Mouse (Mus musculus) heart, embryonic 16.5 days (tissue): ENCODE measurements around the gene Olfr371. TPM values are rescaled to one million over a fixed set of nuclear protein-coding genes. Genes with fewer than 3 reads are reported as not detected.

Experiments
- ATAC-seq: fragments of 200-750 bp; cut with Nextera tagmentation; replicated peaks from 2 replicates; pipeline ENCODE4 v1.8.0; 2017; ENCODE audit warnings: moderate number of reproducible peaks; ENCODE audit not compliant: insufficient read depth, low FRiP score; ENCODE audit errors: extremely low read depth
- H3K27ac ChIP-seq: fragments of 300-500 bp; sonication (generic); 2 replicates; pipeline ENCODE4 v1.5.1; 2014; ENCODE audit warnings: mild to moderate bottlenecking, low read length, control low read depth, moderate library complexity
- H3K27me3 ChIP-seq: fragments of 300-500 bp; sonication (generic); 2 replicates; pipeline ENCODE4 v1.6.1; 2014; ENCODE audit warnings: low read length, mixed read lengths; ENCODE audit not compliant: control insufficient read depth, insufficient read depth
- H3K36me3 ChIP-seq: fragments of 300-500 bp; sonication (generic); 2 replicates; pipeline ENCODE4 v1.6.1; 2014; ENCODE audit not compliant: control insufficient read depth, insufficient read depth
- H3K4me1 ChIP-seq: fragments of 300-500 bp; sonication (generic); 2 replicates; pipeline ENCODE4 v1.6.1; 2014; ENCODE audit warnings: low read length, mixed read lengths; ENCODE audit not compliant: control insufficient read depth, insufficient read depth
- H3K4me2 ChIP-seq: fragments of 300-500 bp; sonication (generic); 2 replicates; pipeline ENCODE4 v1.6.1; 2014; ENCODE audit warnings: low read depth, mild to moderate bottlenecking, control low read depth, low read length
- H3K4me3 ChIP-seq: fragments of 300-500 bp; sonication (generic); 2 replicates; pipeline ENCODE4 v1.5.1; 2014; ENCODE audit warnings: mild to moderate bottlenecking, control low read depth, low read length
- H3K9ac ChIP-seq: fragments of 300-500 bp; sonication (generic); 2 replicates; pipeline ENCODE4 v1.6.1; 2014; ENCODE audit warnings: low read length, control low read depth
- H3K9me3 ChIP-seq: fragments of 300-500 bp; sonication (generic); replicated peaks from 2 replicates; pipeline ENCODE4 v1.6.1; 2016; ENCODE audit warnings: low read length; ENCODE audit not compliant: control insufficient read depth
- WGBS: fragments of 180-500 bp; shearing (Covaris S2); extraction: QIAGEN DNeasy Blood & Tissue Kit; methylation state at CpG from one replicate; pipeline ENCODE4 v1.1.7; 2014; 5-methylcytosine and 5-hydroxymethylcytosine counted together
- polyA plus RNA-seq: library from polyadenylated mRNA; unstranded; fragments of >200 nt; fragmentation: Nextera tagmentation; extraction: Ambion mirVana; gene quantifications from 2 replicates; pipeline ENCODE4 v1.2.1, GENCODE M21; 2015

Olfr371 gene
- polyA plus RNA-seq: not detected in 2 replicates

- H3K36me3 ChIP-seq: no peaks in the 10 kb centered on the region
- no peaks in the 10 kb centered on the region for H3K27me3 ChIP-seq
- no peaks in the 10 kb centered on the region for H3K9me3 ChIP-seq
- no peaks in the 10 kb centered on the region for H3K4me1 ChIP-seq
- no peak within 1 kb of the TSS for H3K4me3 ChIP-seq
- H3K4me2 ChIP-seq: no peak within 1 kb of the TSS
- WGBS: 25% methylated on average over 1 of the region's 1 CpGs
- H3K9ac ChIP-seq: no peak within 1 kb of the TSS
- ATAC-seq: no peak
- no peak within 1 kb of the TSS for H3K27ac ChIP-seq
These were observed at the start of gene Olfr371 for GRCm38 (mm10) chr8:85225688-85226087. Gene Olfr371, plus strand, starts transcription at chr8:85225988.

- H3K9ac ChIP-seq: no peak overlapping the region
- no peak overlapping the region for H3K4me2 ChIP-seq
- no peak overlapping the region for H3K27ac ChIP-seq
- no peaks in the 10 kb centered on the region for H3K36me3 ChIP-seq
- no peak for ATAC-seq
- no peaks in the 10 kb centered on the region for H3K9me3 ChIP-seq
- no peak overlapping the region for H3K4me3 ChIP-seq
- H3K27me3 ChIP-seq: no peaks in the 10 kb centered on the region
- WGBS: 70% methylated on average over 1 of the region's 1 CpGs
- H3K4me1 ChIP-seq: no peaks in the 10 kb centered on the region
These were observed 33.4 kb upstream of the Olfr371 start for GRCm38 (mm10) chr8:85192346-85192745.

GRCm38 (mm10) chr8:85220220-85220619 is 5.6 kb upstream of the Olfr371 start:
- no peak overlapping the region for H3K4me2 ChIP-seq
- H3K36me3 ChIP-seq: no peaks in the 10 kb centered on the region
- no peaks in the 10 kb centered on the region for H3K9me3 ChIP-seq
- no peaks in the 10 kb centered on the region for H3K27me3 ChIP-seq
- no peak overlapping the region for H3K4me3 ChIP-seq
- H3K4me1 ChIP-seq: no peaks in the 10 kb centered on the region
- H3K27ac ChIP-seq: peak overlapping the region; percentile 66
- WGBS: 68% methylated on average over 4 of the region's 4 CpGs
- ATAC-seq: no peak
- no peak overlapping the region for H3K9ac ChIP-seq

- H3K36me3 ChIP-seq: no peaks in the 10 kb centered on the region
- no peaks in the 10 kb centered on the region for H3K27me3 ChIP-seq
- no peak overlapping the region for H3K9ac ChIP-seq
- ATAC-seq: peak; percentile 90
- H3K4me1 ChIP-seq: no peaks in the 10 kb centered on the region
- WGBS: 24% methylated on average over 6 of the region's 6 CpGs
- H3K9me3 ChIP-seq: no peaks in the 10 kb centered on the region
- H3K4me3 ChIP-seq: no peak overlapping the region
- peak overlapping the region; percentile 80; the same call in 1 of the 2 replicates for H3K27ac ChIP-seq
- H3K4me2 ChIP-seq: no peak overlapping the region
These were observed 4.8 kb upstream of the Olfr371 start for GRCm38 (mm10) chr8:85220992-85221391.

GRCm38 (mm10) chr8:85227297-85227696 is 1.5 kb downstream of the Olfr371 start:
- H3K4me1 ChIP-seq: no peaks in the 10 kb centered on the region
- H3K27me3 ChIP-seq: no peaks in the 10 kb centered on the region
- no peaks in the 10 kb centered on the region for H3K36me3 ChIP-seq
- no peaks in the 10 kb centered on the region for H3K9me3 ChIP-seq
- H3K9ac ChIP-seq: no peak overlapping the region
- no peak for ATAC-seq
- WGBS: 63% methylated on average over 1 of the region's 1 CpGs
- H3K27ac ChIP-seq: no peak overlapping the region
- no peak overlapping the region for H3K4me2 ChIP-seq
- H3K4me3 ChIP-seq: no peak overlapping the region

Other genes starting within 250 kb of the Olfr371 start
- 11.7 and 15.3 TPM in 2 replicates for gene Junb, start 247.3 kb upstream of the Olfr371 start, polyA plus RNA-seq
- 8.9 and 9.1 TPM in 2 replicates for gene Hook2, start 235.4 kb upstream of the Olfr371 start, polyA plus RNA-seq
- not detected in 2 replicates for gene Best2, start 211.5 kb upstream of the Olfr371 start, polyA plus RNA-seq
- 111 and 112 TPM in 2 replicates for gene Asna1, start 200.7 kb upstream of the Olfr371 start, polyA plus RNA-seq
- gene Trir, start 199.2 kb upstream of the Olfr371 start, polyA plus RNA-seq: 61.9 and 76.5 TPM in 2 replicates
- gene Tnpo2, start 189.1 kb upstream of the Olfr371 start, polyA plus RNA-seq: 18.8 and 21.5 TPM in 2 replicates
- gene Fbxw9, start 165.9 kb upstream of the Olfr371 start, polyA plus RNA-seq: 19.5 and 20.6 TPM in 2 replicates
- not detected in 2 replicates for gene Gm5741, start 158.0 kb upstream of the Olfr371 start, polyA plus RNA-seq
- gene Dhps, start 154.2 kb upstream of the Olfr371 start, polyA plus RNA-seq: 48.5 and 51.5 TPM in 2 replicates
- 115 TPM in 2 replicates for gene Wdr83os, start 145.2 kb upstream of the Olfr371 start, polyA plus RNA-seq
- gene Wdr83, start 144.7 kb upstream of the Olfr371 start, polyA plus RNA-seq: 46.6 and 47.0 TPM in 2 replicates
- gene Man2b1, start 142.7 kb upstream of the Olfr371 start, polyA plus RNA-seq: 33.9 and 39.3 TPM in 2 replicates
- gene Zfp791, start 102.9 kb upstream of the Olfr371 start, polyA plus RNA-seq: 1.1 and 1.5 TPM in 2 replicates
- not detected in 2 replicates for gene Cks1brt, start 74.1 kb upstream of the Olfr371 start, polyA plus RNA-seq
- 50.6 and 53.5 TPM in 2 replicates for gene Orc6, start 73.6 kb downstream of the Olfr371 start, polyA plus RNA-seq
- gene Vps35, start 73.8 kb downstream of the Olfr371 start, polyA plus RNA-seq: 114 and 119 TPM in 2 replicates
- 254 and 278 TPM in 2 replicates for gene Mylk3, start 160.4 kb downstream of the Olfr371 start, polyA plus RNA-seq
- gene 4921524J17Rik, start 206.8 kb downstream of the Olfr371 start, polyA plus RNA-seq: 56.8 and 70.0 TPM in 2 replicates